Mouse (Mus musculus) cortical plate, adult 2 months (tissue): ENCODE measurements around the gene Lmo7.

Experiments
- CTCF ChIP-seq: fragments of 200-500 bp; IDR thresholded peaks from 2 replicates; pipeline ENCODE4 v1.5.1; 2011; ENCODE audit warnings: mild to moderate bottlenecking, control low read depth, low read length; ENCODE audit not compliant: insufficient read depth; ENCODE audit errors: extremely low read depth
- POLR2A ChIP-seq: fragments of 200-500 bp; IDR thresholded peaks from 2 replicates; pipeline ENCODE4 v1.6.1; 2011; ENCODE audit warnings: mild to moderate bottlenecking, low read length, control low read depth; ENCODE audit not compliant: insufficient read depth; ENCODE audit errors: extremely low read depth

DNA sequence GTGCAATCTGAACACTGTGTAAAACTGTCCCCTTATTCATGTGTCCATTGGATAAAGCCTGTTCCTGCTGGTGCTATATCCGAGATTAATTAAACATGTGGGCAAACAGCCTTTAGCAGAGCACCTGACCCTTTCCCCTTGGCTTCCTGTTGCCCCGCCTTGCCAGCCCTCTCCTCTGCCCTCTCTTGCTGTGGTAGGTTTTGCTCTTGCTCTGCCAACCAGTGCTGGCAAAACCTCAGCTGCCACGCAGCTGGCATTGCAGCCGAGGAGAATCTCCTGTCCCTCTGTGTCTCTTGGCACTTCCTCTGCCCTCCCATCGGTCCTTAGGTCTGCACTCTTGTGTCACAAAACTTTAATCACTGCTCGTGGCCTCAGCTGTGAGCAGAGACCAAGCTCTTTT, 100.4 kb downstream of the Lmo7 start:
- TF ChIP-seq CTCF: no peak
- TF ChIP-seq POLR2A: no peak
